Mouse (Mus musculus) v-Abl transformed pro-B cells (cell line): Measurements from ENCODE around the gene Mest.

Experiments used
- in situ Hi-C, 2 experiments: fragments of 400-800 bp; cut with MboI; formaldehyde crosslinking; loops; one replicate each; pipeline ENCODE4 v1.15.1; 2025; ENCODE audit not compliant: unreplicated experiment in 2 of 2

The Mest gene

GRCm38 (mm10) chr6:30737548-30738463 is 14.5 kb downstream of the Mest start:
- in situ Hi-C loops, result no loop called here

GRCm38 (mm10) chr6:30738464-30739006 is 15.2 kb downstream of the Mest start:
- in situ Hi-C loops, result no loop called here

GRCm38 (mm10) chr6:30739177-30739747 is 15.9 kb downstream of the Mest start:
- in situ Hi-C loops, result no loop called here

- in situ Hi-C loops, result no loop called here
Measured at GRCm38 (mm10) chr6:30744846-30745245, 21.5 kb downstream of the Mest start.

- in situ Hi-C loops, result no loop called here
Measured at GRCm38 (mm10) chr6:30745591-30745990, 22.2 kb downstream of the Mest start.

GRCm38 (mm10) chr6:30747631-30748357 is 24.4 kb downstream of the Mest start:
- in situ Hi-C loops, result no loop called here

- in situ Hi-C loops, result no loop called here
Measured at GRCm38 (mm10) chr6:30748358-30748910, 25.1 kb downstream of the Mest start.

GRCm38 (mm10) chr6:30749042-30749689 is 25.8 kb downstream of the Mest start:
- in situ Hi-C loops, result no loop called here

GRCm38 (mm10) chr6:30749892-30750291 is 26.5 kb downstream of the Mest start:
- in situ Hi-C loops, result no loop called here

- in situ Hi-C loops, result no loop called here
Measured at GRCm38 (mm10) chr6:30750482-30750881, 27.1 kb downstream of the Mest start.

- in situ Hi-C loops, result no loop called here
Measured at GRCm38 (mm10) chr6:30751209-30751608, 27.9 kb downstream of the Mest start.
